Mouse (Mus musculus) olfactory bulb, adult 2 months (tissue): ENCODE results near the gene Stn1. TPM values are rescaled to one million over a fixed set of nuclear protein-coding genes. Genes with fewer than 3 reads are reported as not detected.
"Not testable (repeated sequence)": the region's sequence is repeated elsewhere in the genome, so short reads cannot be mapped to it uniquely, and the experiment has no call there.

Experiments used
- H3K27ac ChIP-seq: fragments of 200-500 bp; 2 replicates; pipeline ENCODE4 v1.5.1; 2012; ENCODE audit warnings: low read depth, low read length; ENCODE audit not compliant: insufficient read depth
- H3K4me1 ChIP-seq: fragments of 200-500 bp; 2 replicates; pipeline ENCODE4 v1.6.1; 2012; ENCODE audit warnings: low read length; ENCODE audit not compliant: control insufficient read depth, insufficient read depth
- H3K4me3 ChIP-seq: fragments of 200-500 bp; 2 replicates; pipeline ENCODE4 v1.5.1; 2012; ENCODE audit warnings: mild to moderate bottlenecking, low read depth, low read length, moderate library complexity; ENCODE audit not compliant: insufficient read depth
- CTCF ChIP-seq: fragments of 200-500 bp; IDR thresholded peaks from 2 replicates; pipeline ENCODE4 v1.5.1; 2012; ENCODE audit warnings: low read depth, mild to moderate bottlenecking, low read length, moderate library complexity; ENCODE audit not compliant: insufficient read depth
- POLR2A ChIP-seq: fragments of 200-500 bp; IDR thresholded peaks from 2 replicates; pipeline ENCODE4 v1.6.1; 2012; ENCODE audit warnings: mild to moderate bottlenecking, low read depth, low read length, moderate library complexity; ENCODE audit not compliant: insufficient read depth
- WGBS: fragments of 180-500 bp; shearing (Covaris S2); methylation state at CpG from one replicate; pipeline ENCODE4 v1.1.7; 2018; 5-methylcytosine and 5-hydroxymethylcytosine counted together
- polyA plus RNA-seq: library from polyadenylated mRNA; stranded (reverse); fragments of >200 nt; gene quantifications from 2 replicates; pipeline ENCODE4 v1.2.4, GENCODE M21; 2012; ENCODE audit warnings: low replicate concordance; ENCODE audit not compliant: missing spikeins, insufficient read depth, insufficient read length

Stn1 gene
- polyA plus RNA-seq = not detected in 2 replicates

DNA sequence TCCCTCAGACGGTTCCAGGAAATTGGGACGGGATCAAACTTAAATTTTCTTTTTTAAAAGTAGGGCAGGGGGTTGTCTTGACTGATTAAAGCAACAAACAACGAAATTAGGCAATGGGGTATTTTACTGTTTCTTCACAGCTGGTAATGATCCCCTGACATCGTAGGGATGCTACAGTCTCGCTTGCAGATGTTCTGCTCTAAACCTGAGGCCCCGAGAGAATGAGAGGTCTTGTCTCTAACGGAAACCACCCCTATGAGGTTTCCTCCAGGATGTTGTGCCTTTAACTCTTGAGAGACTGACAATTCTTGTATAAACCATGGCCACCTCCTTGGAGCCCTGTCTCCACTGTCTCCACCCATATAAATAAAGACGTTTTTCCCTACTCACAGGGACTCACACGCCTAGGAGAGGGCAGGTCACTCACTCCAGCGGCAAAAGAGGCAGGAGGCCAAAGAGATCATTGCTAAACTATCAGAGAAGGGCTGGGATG, at the start of gene Stn1:
TSS of gene Stn1 (minus strand) at position 208 of the 493 bp plus-strand sequence.
- Histone ChIP-seq H3K4me3 (peak within 1 kb of the TSS; percentile 59), H3K4me1 (peaks cover 3% of the 10 kb centered on the region; the same call in 1 of the 2 replicates), H3K27ac (peak within 1 kb of the TSS; percentile 49; the same call in 1 of the 2 replicates)
- no peak for TF ChIP-seq POLR2A
- no peak for TF ChIP-seq CTCF
- WGBS = 6% methylated on average over 10 of the region's 10 CpGs

DNA sequence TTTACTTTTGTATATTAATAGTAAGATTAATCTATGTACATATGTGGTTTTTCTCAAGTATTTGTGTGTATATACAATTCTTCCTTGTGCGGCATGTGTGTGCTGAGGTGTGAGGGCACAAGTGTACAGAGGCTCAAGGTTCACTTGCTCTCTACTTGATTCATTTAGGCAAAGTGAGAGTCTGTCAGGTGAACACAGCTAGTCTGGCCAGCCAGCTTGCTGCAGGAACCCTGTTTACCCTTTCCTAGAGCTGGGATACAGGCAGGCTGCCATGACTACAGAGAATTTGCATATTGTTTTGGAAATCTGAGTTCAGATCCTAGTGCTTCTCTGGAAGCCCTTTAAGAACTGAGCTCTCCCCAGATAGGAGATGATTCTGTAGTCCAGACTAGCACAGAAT, 49.7 kb upstream of the Stn1 start:
- H3K4me3 ChIP-seq = no peak overlapping the region
- no peak overlapping the region for H3K27ac ChIP-seq
- 96% methylated on average over 1 of the region's 1 CpGs for WGBS
- H3K4me1 ChIP-seq = no peaks in the 10 kb centered on the region
- TF ChIP-seq POLR2A (no peak), CTCF (no peak)

DNA sequence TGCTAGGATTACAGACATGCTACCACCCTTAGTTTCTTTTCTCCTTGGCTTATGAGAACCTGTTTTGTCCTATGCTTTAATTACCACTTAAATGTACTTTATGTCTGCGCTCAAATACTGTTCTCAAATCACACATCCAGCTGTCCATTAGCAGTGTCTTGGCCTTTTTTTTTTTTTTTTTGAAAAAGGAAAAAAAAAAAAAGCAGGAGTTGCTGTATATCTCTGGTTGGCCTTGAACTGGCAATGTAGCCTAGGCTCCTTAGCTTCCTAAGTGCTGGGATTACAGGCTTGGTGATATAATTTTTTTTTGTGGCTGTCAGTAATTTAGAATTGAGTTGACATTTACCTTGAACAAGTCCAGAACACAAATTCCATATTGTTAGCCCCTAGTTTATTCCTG, 48.5 kb upstream of the Stn1 start:
- Histone ChIP-seq H3K4me3 (no peak overlapping the region), H3K27ac (no peak overlapping the region), H3K4me1 (no peaks in the 10 kb centered on the region)
- no peak for TF ChIP-seq CTCF
- TF ChIP-seq POLR2A = no peak
- 88% methylated on average over 1 of the region's 1 CpGs for WGBS

DNA sequence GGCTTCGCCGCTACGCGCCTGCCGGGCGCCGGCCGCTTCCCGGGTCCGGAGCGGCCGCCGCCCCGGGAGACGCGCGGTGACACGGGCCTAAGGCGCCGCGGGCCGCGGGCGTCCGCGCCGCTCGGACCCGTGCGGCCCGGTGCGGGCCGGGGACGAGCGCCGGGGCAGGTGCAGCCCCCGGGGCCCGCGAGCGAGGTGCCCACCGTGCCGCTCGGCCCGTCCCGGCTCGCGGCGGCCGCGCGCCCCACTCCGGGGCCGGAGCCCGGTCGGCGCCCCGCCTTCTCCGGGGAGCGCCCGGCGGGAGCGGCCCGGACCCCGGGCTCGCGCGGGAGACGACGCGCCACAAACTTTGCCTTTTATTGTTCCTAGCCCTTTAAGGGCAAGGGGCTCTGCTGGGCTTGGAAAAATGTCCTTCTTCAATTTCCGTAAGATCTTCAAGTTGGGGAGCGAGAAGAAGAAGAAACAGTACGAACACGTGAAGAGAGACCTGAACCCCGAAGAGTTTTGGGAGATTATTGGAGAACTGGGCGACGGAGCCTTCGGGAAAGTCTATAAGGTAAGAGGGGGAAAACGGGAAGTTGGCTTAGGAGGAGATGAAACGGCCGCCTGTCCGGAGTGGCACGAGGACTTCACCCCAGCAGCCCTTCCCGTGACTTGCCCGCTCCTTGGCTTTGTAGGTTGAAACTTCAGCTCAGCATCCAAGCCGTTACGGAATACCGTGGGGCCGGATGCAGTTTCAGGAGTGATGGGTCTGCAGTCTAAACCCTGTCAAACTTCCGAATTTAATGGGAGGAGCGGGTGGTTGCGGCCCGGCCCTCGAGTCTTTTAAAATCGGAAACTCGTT, 42.7 kb upstream of the Stn1 start:
- 0 out of 2 replicates have a peak overlapping the region, but pooled peaks have one; percentile 26 for H3K27ac ChIP-seq
- peaks cover 3% of the 10 kb centered on the region; the same call in 1 of the 2 replicates for H3K4me1 ChIP-seq
- 4% methylated on average over 96 of the region's 96 CpGs for WGBS
- peak overlapping the region; percentile 59 for H3K4me3 ChIP-seq
- TF ChIP-seq POLR2A (no peak), CTCF (no peak)

DNA sequence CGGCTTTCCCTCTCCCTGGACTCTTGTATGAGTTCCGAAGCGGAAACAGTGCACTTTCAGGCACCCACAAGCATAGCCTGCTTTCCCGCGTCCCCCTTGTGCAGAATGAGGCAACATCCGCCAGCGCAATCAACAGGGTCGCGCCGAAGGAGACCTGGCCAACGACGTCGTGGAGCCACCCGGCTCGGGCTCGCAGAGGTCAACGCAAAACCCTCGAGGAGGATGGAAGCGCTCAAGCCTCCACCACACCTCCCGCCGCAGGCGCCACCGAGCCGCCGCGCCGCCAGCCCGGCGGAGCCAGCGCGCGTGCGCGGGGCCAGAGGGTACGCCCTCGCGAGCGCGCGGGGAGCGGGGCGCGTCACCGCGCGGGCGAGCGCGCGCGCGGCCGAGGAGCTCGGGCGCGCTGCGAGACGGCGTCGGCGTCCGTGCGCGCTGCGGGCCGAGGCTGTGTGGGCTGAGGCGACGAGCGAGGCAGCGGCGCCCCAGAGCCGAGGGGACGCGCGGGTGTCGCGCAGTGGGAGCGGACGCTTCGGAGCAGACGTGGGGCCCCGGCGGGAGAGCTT, 42.0 kb upstream of the Stn1 start, which contains the start of gene Slk:
TSS of gene Slk (plus strand) at position 454 of the 563 bp plus-strand sequence.
- 2% methylated on average over 83 of the region's 83 CpGs for WGBS
- H3K27ac ChIP-seq = peak within 1 kb of the TSS; percentile 48
- TF ChIP-seq CTCF (peak; percentile 10; the same call in 1 of the 2 replicates), POLR2A (peak; percentile 98)

DNA sequence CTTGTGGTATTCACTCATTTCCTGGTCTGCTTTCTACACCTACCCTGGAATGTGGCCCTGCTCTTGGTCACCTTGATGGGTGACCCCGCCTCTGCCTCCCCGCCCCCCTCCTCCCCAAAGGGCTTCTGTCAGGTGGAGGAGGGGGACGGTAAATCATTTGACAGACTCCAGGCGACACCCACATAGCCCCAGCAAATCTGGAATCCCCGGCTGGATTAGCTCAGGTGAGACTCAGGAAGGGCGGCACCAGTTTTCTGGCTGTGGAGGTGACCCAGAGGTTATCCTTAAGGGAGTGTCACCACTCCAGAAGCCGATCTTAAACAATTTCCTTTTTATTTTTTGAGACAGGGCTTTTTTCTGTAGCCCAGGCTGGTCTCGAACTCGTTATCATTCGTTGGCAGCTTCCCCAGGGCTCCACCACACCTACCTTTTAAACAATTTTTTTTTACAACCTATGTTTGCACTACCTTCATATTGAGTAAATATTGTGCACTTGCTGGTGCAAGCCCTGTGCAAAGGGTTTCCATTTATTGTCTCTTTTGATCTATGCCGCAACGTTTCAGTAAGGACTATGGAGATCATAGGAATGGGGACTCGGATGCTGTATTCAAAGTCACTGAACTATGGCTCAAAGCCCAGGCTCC, 41.4 kb upstream of the Stn1 start:
- 35% methylated on average over 13 of the region's 13 CpGs for WGBS
- peak overlapping the region; percentile 48 for H3K27ac ChIP-seq
- H3K4me1 ChIP-seq = peaks cover 3% of the 10 kb centered on the region; the same call in 1 of the 2 replicates
- TF ChIP-seq POLR2A = no peak
- TF ChIP-seq CTCF = no peak
- peak overlapping the region; percentile 59 for H3K4me3 ChIP-seq

More for the DNA sequence above, 42.0 kb upstream of the Stn1 start, which contains the start of gene Slk:
- H3K4me3 ChIP-seq = peak within 1 kb of the TSS; percentile 59
- peaks cover 3% of the 10 kb centered on the region; the same call in 1 of the 2 replicates for H3K4me1 ChIP-seq

DNA sequence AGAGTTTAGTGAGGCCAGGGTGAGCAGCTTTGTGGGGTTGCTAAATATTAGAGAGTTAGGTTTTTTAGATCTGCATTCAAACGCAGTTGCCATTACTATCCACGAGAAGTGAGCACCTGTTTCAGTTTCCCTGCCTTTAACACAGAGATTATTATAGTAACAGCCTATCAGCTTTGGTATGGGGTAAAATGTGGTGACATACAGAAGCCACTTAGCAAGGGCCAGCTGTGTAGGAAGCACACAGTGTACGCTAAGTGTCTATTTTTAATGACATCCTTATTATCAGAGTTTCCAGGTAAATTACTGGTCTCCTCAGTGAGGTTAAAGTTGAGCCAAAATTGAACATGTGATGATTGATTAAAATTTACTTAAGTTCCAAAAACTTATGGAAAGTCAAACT, 36.4 kb upstream of the Stn1 start:
- 90% methylated on average over 3 of the region's 3 CpGs for WGBS
- no peak for TF ChIP-seq CTCF
- TF ChIP-seq POLR2A = no peak
- H3K4me3 ChIP-seq = no peak overlapping the region
- peaks cover 3% of the 10 kb centered on the region; the same call in 1 of the 2 replicates for H3K4me1 ChIP-seq
- no peak overlapping the region for H3K27ac ChIP-seq

DNA sequence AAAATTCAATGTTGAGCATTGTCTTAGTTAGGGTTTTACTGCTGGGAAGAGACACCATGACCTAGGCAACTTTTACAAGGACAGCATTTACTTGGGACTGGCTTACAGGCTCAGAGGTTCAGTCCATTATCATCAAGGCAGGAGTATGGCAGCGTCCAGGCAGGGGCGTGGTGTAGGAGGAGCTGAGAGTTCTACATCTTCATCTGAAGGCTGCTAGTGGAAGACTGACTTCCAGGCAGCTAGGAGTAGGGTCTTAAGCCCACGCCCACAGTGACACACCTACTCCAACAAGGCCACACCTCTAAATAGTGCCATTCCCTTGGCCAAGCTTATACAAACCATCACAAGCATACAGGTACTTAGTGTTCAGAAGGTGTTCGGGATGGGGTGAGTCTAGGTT, 34.7 kb upstream of the Stn1 start:
- not testable (repeated sequence) for H3K27ac ChIP-seq, H3K4me1 ChIP-seq, H3K4me3 ChIP-seq
- whole genome bisulfite sequencing = 85% methylated on average over 4 of the region's 4 CpGs

DNA sequence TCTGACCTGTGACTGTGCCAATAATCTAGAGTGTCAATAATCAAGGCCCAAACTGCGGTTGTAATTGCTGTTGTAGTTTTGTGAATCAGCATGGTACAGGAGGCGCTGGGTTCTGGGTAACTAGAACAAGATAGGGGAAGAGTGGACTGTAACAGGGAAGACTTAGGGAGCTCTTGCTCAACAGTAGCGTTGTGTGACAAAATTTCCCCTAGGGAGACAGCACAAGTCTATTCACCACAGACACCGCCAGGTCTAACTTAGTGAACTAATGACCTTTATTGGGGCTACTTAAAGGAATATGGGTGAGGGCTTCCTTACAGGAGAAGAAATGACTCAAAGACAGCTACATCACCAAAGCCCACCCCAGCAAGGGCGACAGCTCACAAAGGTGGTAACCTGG, 32.7 kb upstream of the Stn1 start:
- TF ChIP-seq POLR2A (no peak), CTCF (no peak)
- WGBS = 96% methylated on average over 5 of the region's 5 CpGs
- H3K27ac ChIP-seq = no peak overlapping the region
- H3K4me3 ChIP-seq = no peak overlapping the region
- H3K4me1 ChIP-seq = no peaks in the 10 kb centered on the region
